Mouse (Mus musculus) hindbrain, embryonic 12.5 days (tissue): ENCODE measurements around the gene Reps2. TPM values are rescaled to one million over a fixed set of nuclear protein-coding genes. Genes with fewer than 3 reads are reported as not detected.

Source experiments
- ATAC-seq: fragments of 200-750 bp; cut with Nextera tagmentation; 2 replicates; pipeline ENCODE4 v1.8.0; 2017; ENCODE audit warnings: moderate TSS enrichment; ENCODE audit not compliant: low FRiP score
- H3K27ac ChIP-seq: fragments of 300-500 bp; sonication (generic); 2 replicates; pipeline ENCODE4 v1.5.1; 2016; ENCODE audit warnings: mild to moderate bottlenecking
- H3K27me3 ChIP-seq: fragments of 300-500 bp; sonication (generic); 2 replicates; pipeline ENCODE4 v1.6.1; 2016; ENCODE audit warnings: mild to moderate bottlenecking
- H3K36me3 ChIP-seq: fragments of 300-500 bp; sonication (generic); 2 replicates; pipeline ENCODE4 v1.6.1; 2016; ENCODE audit warnings: mild to moderate bottlenecking
- H3K4me1 ChIP-seq: fragments of 300-500 bp; sonication (generic); 2 replicates; pipeline ENCODE4 v1.6.1; 2016
- H3K4me2 ChIP-seq: fragments of 300-500 bp; sonication (generic); replicated peaks from 2 replicates; pipeline ENCODE4 v1.6.1; 2016; ENCODE audit warnings: mild to moderate bottlenecking
- H3K4me3 ChIP-seq: fragments of 300-500 bp; sonication (generic); 2 replicates; pipeline ENCODE4 v1.5.1; 2016; ENCODE audit warnings: mild to moderate bottlenecking
- H3K9ac ChIP-seq: fragments of 300-500 bp; sonication (generic); 2 replicates; pipeline ENCODE4 v1.6.1; 2016; ENCODE audit warnings: mild to moderate bottlenecking, moderate library complexity
- H3K9me3 ChIP-seq: fragments of 300-500 bp; sonication (generic); replicated peaks from 2 replicates; pipeline ENCODE4 v1.6.1; 2016; ENCODE audit warnings: mild to moderate bottlenecking
- WGBS: fragments of 180-500 bp; shearing (Covaris S2); methylation state at CpG from one replicate; pipeline ENCODE4 v1.1.7; 2016; 5-methylcytosine and 5-hydroxymethylcytosine counted together
- polyA plus RNA-seq: library from polyadenylated mRNA; unstranded; fragments of >200 nt; fragmentation: Nextera tagmentation; extraction: Ambion mirVana; gene quantifications from 2 replicates; pipeline ENCODE4 v1.2.1, GENCODE M21; 2016

Reps2 gene
- polyA plus RNA-seq, 1 experiment from 2014 or later: 1.9 TPM

DNA sequence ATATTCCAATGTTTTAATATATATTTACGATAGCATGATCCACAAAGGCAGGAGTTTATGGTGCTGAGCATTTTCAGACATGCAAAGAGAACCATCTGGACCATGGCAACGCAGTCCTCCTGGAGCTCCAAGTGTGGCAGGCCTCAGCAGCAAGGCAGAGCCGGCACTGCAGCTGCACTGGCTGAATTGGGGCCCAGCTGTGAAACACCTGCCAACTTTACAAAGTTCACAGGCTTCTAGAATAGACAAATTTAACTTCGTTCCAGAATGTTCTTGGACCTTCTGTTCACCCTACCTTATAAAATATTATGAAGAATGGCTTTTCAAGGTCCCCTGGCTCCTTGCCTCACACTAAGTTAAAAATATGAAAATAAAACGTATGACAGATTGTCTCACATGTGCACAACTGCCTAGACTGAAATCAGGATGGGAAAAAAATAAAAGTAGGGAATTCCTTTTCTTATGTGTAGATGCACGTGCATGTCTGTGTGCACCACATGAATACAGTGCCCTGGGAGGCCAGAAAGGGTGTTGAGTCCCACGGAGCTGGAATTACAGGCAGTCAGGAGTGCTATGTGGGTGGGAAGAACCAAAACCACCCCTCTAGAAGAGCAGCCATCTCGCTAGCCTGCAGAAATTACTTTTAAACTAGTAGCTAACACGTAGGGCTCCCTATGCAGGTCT lies 121.5 kb downstream of the Reps2 start:
- Histone ChIP-seq H3K4me3 (no peak overlapping the region), H3K27me3 (peaks cover 20% of the 10 kb centered on the region), H3K36me3 (no peaks in the 10 kb centered on the region), H3K4me2 (no peak overlapping the region), H3K9me3 (no peaks in the 10 kb centered on the region), H3K4me1 (no peaks in the 10 kb centered on the region), H3K9ac (no peak overlapping the region), H3K27ac (no peak overlapping the region)
- 50% methylated on average over 9 of the region's 9 CpGs for WGBS
- ATAC-seq: no peak

DNA sequence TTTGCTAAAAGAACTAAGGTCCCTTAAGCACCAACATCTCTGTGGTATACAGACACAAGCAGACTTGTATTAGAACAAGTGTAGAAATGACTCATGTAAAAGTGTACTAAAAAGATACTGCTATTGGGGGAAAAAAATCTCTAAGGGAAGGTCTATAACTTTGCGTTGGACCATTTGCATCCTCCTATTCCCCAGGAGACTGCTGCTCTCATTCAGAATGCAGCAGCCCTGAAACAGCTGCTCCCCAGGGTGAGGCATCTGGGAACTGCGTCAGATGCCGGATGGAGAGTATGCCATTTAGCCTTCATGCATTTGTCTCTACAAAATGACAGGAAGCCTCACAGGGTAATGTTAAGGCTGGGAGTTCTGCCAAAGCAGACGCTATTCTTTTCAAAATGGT lies 122.3 kb downstream of the Reps2 start:
- ATAC-seq: 0 out of 2 replicates have a peak, but pooled peaks have one; percentile 19
- Histone ChIP-seq H3K4me3 (no peak overlapping the region), H3K27ac (no peak overlapping the region), H3K9ac (no peak overlapping the region), H3K9me3 (no peaks in the 10 kb centered on the region), H3K27me3 (peaks cover 20% of the 10 kb centered on the region), H3K4me1 (no peaks in the 10 kb centered on the region), H3K36me3 (no peaks in the 10 kb centered on the region), H3K4me2 (no peak overlapping the region)
- 40% methylated on average over 4 of the region's 4 CpGs for WGBS

GRCm38 (mm10) chrX:162520374-162520773 lies 123.1 kb downstream of the Reps2 start:
- H3K27me3 ChIP-seq: peaks cover 20% of the 10 kb centered on the region

GRCm38 (mm10) chrX:162510426-162510980 lies 132.9 kb downstream of the Reps2 start:
- no peaks in the 10 kb centered on the region for H3K9me3 ChIP-seq
- no peaks in the 10 kb centered on the region for H3K36me3 ChIP-seq
- no peaks in the 10 kb centered on the region for H3K4me1 ChIP-seq
- no peak overlapping the region for H3K4me2 ChIP-seq
- ATAC-seq: no peak
- H3K27ac ChIP-seq: no peak overlapping the region
- WGBS: 73% methylated on average over 2 of the region's 2 CpGs
- H3K4me3 ChIP-seq: no peak overlapping the region
- H3K27me3 ChIP-seq: peaks cover 31% of the 10 kb centered on the region
- H3K9ac ChIP-seq: no peak overlapping the region

More at GRCm38 (mm10) chrX:162520374-162520773, 123.1 kb downstream of the Reps2 start:
- H3K4me1 ChIP-seq: no peaks in the 10 kb centered on the region
- 90% methylated on average over 2 of the region's 2 CpGs for WGBS
- no peak overlapping the region for H3K9ac ChIP-seq
- H3K9me3 ChIP-seq: no peaks in the 10 kb centered on the region
- no peak overlapping the region for H3K4me2 ChIP-seq
- H3K36me3 ChIP-seq: no peaks in the 10 kb centered on the region
- no peak overlapping the region for H3K27ac ChIP-seq
- no peak for ATAC-seq
- no peak overlapping the region for H3K4me3 ChIP-seq

DNA sequence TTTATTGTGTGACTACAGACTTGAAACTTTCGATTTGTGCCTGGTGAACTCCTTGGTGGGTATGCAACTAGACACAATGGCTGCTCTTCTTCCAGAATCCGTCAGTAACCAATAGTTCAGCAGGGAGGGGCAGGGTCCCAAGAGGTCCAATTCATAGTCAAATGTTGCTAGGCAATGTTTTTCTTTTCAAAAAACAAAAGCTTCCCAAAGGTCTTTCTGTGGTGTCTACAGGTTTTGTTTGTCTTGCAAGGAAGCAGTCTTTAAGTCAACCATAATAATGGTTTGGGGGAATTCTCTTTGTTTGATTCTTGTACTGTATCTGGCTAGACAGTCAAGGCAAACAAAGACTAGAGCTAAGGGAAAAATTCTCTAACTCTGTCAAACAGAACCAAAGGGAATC lies 138.3 kb downstream of the Reps2 start:
- Histone ChIP-seq H3K4me3 (no peak overlapping the region), H3K4me2 (no peak overlapping the region), H3K9ac (no peak overlapping the region), H3K27me3 (peaks cover 37% of the 10 kb centered on the region), H3K27ac (no peak overlapping the region), H3K36me3 (no peaks in the 10 kb centered on the region), H3K4me1 (no peaks in the 10 kb centered on the region), H3K9me3 (no peaks in the 10 kb centered on the region)
- WGBS: 19% methylated on average over 2 of the region's 2 CpGs
- no peak for ATAC-seq

- no peak overlapping the region for H3K4me3 ChIP-seq
- H3K9me3 ChIP-seq: no peaks in the 10 kb centered on the region
- no peak overlapping the region for H3K4me2 ChIP-seq
- no peak overlapping the region for H3K27ac ChIP-seq
- H3K4me1 ChIP-seq: no peaks in the 10 kb centered on the region
- H3K36me3 ChIP-seq: no peaks in the 10 kb centered on the region
- H3K9ac ChIP-seq: no peak overlapping the region
- peaks cover 28% of the 10 kb centered on the region for H3K27me3 ChIP-seq
- no peak for ATAC-seq
- 77% methylated on average over 2 of the region's 2 CpGs for WGBS
Observed at GRCm38 (mm10) chrX:162503436-162503835, 140.0 kb downstream of the Reps2 start.

- no peaks in the 10 kb centered on the region for H3K9me3 ChIP-seq
- no peak overlapping the region for H3K4me3 ChIP-seq
- no peak overlapping the region for H3K4me2 ChIP-seq
- H3K4me1 ChIP-seq: no peaks in the 10 kb centered on the region
- no peak for ATAC-seq
- H3K27me3 ChIP-seq: peaks cover 25% of the 10 kb centered on the region
- no peak overlapping the region for H3K27ac ChIP-seq
- no peak overlapping the region for H3K9ac ChIP-seq
- no peaks in the 10 kb centered on the region for H3K36me3 ChIP-seq
- WGBS: 86% methylated on average over 3 of the region's 3 CpGs
Observed at GRCm38 (mm10) chrX:162500962-162501361, 142.5 kb downstream of the Reps2 start.

DNA sequence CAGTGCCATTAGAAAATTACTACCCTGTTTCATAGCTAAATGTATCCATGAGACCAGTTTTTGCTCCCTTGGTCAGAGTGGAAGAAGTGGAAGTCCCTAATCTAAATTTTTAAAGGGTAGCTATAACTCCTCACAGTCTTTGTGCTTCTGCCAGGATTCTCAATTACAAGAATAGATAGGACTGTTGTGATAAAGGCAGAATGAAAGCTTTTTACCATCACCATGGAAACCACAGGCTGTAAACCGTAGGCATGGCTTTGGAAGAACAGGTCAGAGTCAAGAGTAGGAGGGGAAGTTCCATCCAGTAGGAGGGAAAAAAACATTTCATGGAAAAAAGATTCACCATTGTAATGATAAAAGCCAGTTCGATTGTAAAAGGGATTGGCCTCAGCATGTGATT lies 147.0 kb downstream of the Reps2 start:
- Histone ChIP-seq H3K4me1 (no peaks in the 10 kb centered on the region), H3K9me3 (no peaks in the 10 kb centered on the region), H3K4me3 (no peak overlapping the region), H3K9ac (no peak overlapping the region), H3K27me3 (peaks cover 16% of the 10 kb centered on the region), H3K36me3 (no peaks in the 10 kb centered on the region), H3K27ac (no peak overlapping the region), H3K4me2 (no peak overlapping the region)
- ATAC-seq: no peak
- WGBS: 43% methylated on average over 2 of the region's 2 CpGs

GRCm38 (mm10) chrX:162488630-162489029 lies 154.8 kb downstream of the Reps2 start:
- Histone ChIP-seq H3K4me3 (no peak overlapping the region), H3K9me3 (no peaks in the 10 kb centered on the region), H3K27ac (no peak overlapping the region), H3K9ac (no peak overlapping the region), H3K27me3 (peaks cover 6% of the 10 kb centered on the region), H3K4me1 (no peaks in the 10 kb centered on the region), H3K4me2 (no peak overlapping the region), H3K36me3 (no peaks in the 10 kb centered on the region)
- 81% methylated on average over 1 of the region's 1 CpGs for WGBS
- no peak for ATAC-seq

GRCm38 (mm10) chrX:162487734-162488133 lies 155.7 kb downstream of the Reps2 start:
- no peak overlapping the region for H3K4me3 ChIP-seq
- H3K27me3 ChIP-seq: peaks cover 6% of the 10 kb centered on the region
- H3K36me3 ChIP-seq: no peaks in the 10 kb centered on the region
- H3K9ac ChIP-seq: no peak overlapping the region
- no peak overlapping the region for H3K4me2 ChIP-seq
- H3K4me1 ChIP-seq: no peaks in the 10 kb centered on the region
- no peaks in the 10 kb centered on the region for H3K9me3 ChIP-seq
- no peak overlapping the region for H3K27ac ChIP-seq
- no peak for ATAC-seq

DNA sequence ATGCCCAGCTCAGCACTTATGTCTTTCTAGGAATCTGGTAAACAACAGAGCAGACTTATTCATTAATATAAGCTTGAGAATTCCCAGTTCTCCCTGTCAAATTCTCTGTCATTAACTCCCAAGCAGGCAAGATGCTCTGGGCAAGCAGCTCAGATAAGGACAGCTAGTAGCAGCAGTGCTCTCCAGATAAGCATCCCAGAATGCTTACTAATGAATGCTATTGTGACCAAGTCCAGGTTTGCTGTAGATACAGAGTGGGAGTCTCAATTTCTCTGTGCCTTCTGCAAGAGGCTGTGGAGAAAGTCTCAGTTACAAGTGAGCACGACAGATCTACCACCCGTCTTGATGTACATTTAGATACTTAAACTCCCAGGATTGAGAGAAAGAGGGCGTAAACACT lies 173.2 kb downstream of the Reps2 start:
- WGBS: 85% methylated on average over 3 of the region's 3 CpGs
- peaks cover 21% of the 10 kb centered on the region for H3K27me3 ChIP-seq
- no peak for ATAC-seq
- no peaks in the 10 kb centered on the region for H3K4me1 ChIP-seq
- H3K27ac ChIP-seq: no peak overlapping the region
- no peak overlapping the region for H3K9ac ChIP-seq
- no peaks in the 10 kb centered on the region for H3K36me3 ChIP-seq
- no peak overlapping the region for H3K4me2 ChIP-seq
- no peak overlapping the region for H3K4me3 ChIP-seq
- H3K9me3 ChIP-seq: no peaks in the 10 kb centered on the region

DNA sequence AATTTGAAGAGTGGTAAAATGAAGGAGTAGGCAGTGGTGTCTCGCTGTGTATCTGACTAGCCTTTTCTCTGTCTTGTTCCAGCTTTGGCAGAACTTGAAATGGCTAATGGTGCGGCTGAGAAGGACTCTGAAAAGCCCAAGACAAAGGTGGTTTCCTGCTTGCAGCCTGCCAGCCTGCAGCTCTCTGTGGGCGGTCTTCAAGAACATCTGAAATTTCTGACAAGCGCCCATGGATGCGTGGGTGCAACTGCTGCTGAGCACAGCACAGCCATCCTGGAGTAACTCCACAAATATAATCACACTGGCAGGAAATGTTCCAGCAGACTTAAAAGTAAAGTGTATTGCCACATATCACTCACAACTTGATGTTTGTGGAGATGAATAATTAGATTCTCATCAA lies 181.3 kb downstream of the Reps2 start:
- Histone ChIP-seq H3K9me3 (no peaks in the 10 kb centered on the region), H3K27me3 (peaks cover 8% of the 10 kb centered on the region; the same call in 1 of the 2 replicates), H3K27ac (no peak overlapping the region), H3K4me1 (no peaks in the 10 kb centered on the region), H3K4me2 (no peak overlapping the region), H3K4me3 (no peak overlapping the region), H3K36me3 (no peaks in the 10 kb centered on the region), H3K9ac (no peak overlapping the region)
- no peak for ATAC-seq
- 63% methylated on average over 5 of the region's 5 CpGs for WGBS

GRCm38 (mm10) chrX:162456445-162456844 lies 187.0 kb downstream of the Reps2 start:
- Histone ChIP-seq H3K27ac (no peak overlapping the region), H3K4me1 (no peaks in the 10 kb centered on the region), H3K9me3 (no peaks in the 10 kb centered on the region), H3K9ac (no peak overlapping the region), H3K36me3 (no peaks in the 10 kb centered on the region), H3K4me3 (no peak overlapping the region), H3K27me3 (peaks cover 14% of the 10 kb centered on the region; the same call in 1 of the 2 replicates), H3K4me2 (no peak overlapping the region)
- no peak for ATAC-seq
- WGBS: 88% methylated on average over 1 of the region's 1 CpGs
